Mouse (Mus musculus) kidney, postnatal 0 days (tissue): ENCODE data around the gene Ist1. TPM values are rescaled to one million over a fixed set of nuclear protein-coding genes. Genes with fewer than 3 reads are reported as not detected.

ENCODE experiments used
- ATAC-seq: fragments of 200-750 bp; cut with Nextera tagmentation; replicated peaks from 2 replicates; pipeline ENCODE4 v1.8.0; 2017; ENCODE audit warnings: low read depth, moderate number of reproducible peaks, moderate TSS enrichment, moderate library complexity; ENCODE audit not compliant: low FRiP score
- DNase-seq: peaks from one replicate; pipeline ENCODE4 v3.0.0-alpha.2; 2016; ENCODE audit warnings: low spot score
- H3K27ac ChIP-seq: fragments of 300-500 bp; sonication (generic); 2 replicates; pipeline ENCODE4 v1.5.1; 2014; ENCODE audit warnings: mild to moderate bottlenecking
- H3K27me3 ChIP-seq: fragments of 300-500 bp; sonication (generic); 2 replicates; pipeline ENCODE4 v1.6.1; 2014; ENCODE audit warnings: low read length, mixed read lengths; ENCODE audit not compliant: insufficient read depth
- H3K36me3 ChIP-seq: fragments of 300-500 bp; sonication (generic); 2 replicates; pipeline ENCODE4 v1.6.1; 2014; ENCODE audit warnings: low read length, mixed read lengths; ENCODE audit not compliant: insufficient read depth
- H3K4me1 ChIP-seq: fragments of 300-500 bp; sonication (generic); replicated peaks from 2 replicates; pipeline ENCODE4 v1.6.1; 2014; ENCODE audit warnings: antibody characterized with exemption, low read length, mixed read lengths; ENCODE audit not compliant: insufficient read depth
- H3K4me2 ChIP-seq: fragments of 300-500 bp; sonication (generic); 2 replicates; pipeline ENCODE4 v1.6.1; 2014; ENCODE audit warnings: mild to moderate bottlenecking, low read length, moderate library complexity, mixed read lengths
- H3K4me3 ChIP-seq: fragments of 300-500 bp; sonication (generic); replicated peaks from 2 replicates; pipeline ENCODE4 v1.5.1; 2014; ENCODE audit warnings: low read depth, low read length
- H3K9ac ChIP-seq: fragments of 300-500 bp; sonication (generic); 2 replicates; pipeline ENCODE4 v1.6.1; 2014; ENCODE audit warnings: low read depth, low read length
- H3K9me3 ChIP-seq: fragments of 300-500 bp; sonication (generic); replicated peaks from 2 replicates; pipeline ENCODE4 v1.6.1; 2016; ENCODE audit warnings: low read length, inconsistent platforms, mixed read lengths
- CTCF ChIP-seq: IDR thresholded peaks from 2 replicates; pipeline ENCODE4 v1.5.1; 2016; ENCODE audit warnings: antibody characterized with exemption, low read depth, mild to moderate bottlenecking, moderate library complexity
- WGBS: fragments of 180-500 bp; shearing (Covaris S2); extraction: QIAGEN DNeasy Blood & Tissue Kit; methylation state at CpG from one replicate; pipeline ENCODE4 v1.1.7; 2014; 5-methylcytosine and 5-hydroxymethylcytosine counted together
- polyA plus RNA-seq: library from polyadenylated mRNA; unstranded; fragments of >200 nt; fragmentation: Nextera tagmentation; extraction: Ambion mirVana; gene quantifications from 2 replicates; pipeline ENCODE4 v1.2.1, GENCODE M21; 2015

Gene Ist1
- polyA plus RNA-seq, 1 experiment from 2014 or later = 123 TPM

DNA sequence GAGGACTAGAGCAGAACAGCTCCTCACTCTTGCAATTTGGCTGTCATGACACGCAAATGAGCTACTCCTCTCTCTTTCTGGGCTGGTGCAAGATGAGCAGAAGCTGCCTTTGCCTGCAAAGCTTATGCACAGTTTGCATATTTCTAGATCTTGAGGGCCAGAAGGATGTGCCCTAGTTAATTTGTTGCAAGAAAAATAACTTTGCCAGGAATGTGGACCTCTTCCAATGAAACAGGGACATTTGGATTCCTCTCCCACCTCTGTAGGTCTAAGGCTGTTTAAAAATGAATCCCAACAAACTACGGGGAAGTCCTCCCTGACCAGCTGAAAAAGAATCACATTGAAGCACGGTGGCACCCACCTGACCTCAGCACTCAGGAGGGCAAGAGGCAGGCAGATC lies 32.0 kb upstream of the Ist1 start:
- Histone ChIP-seq H3K36me3 (peaks cover 60% of the 10 kb centered on the region), H3K9ac (no peak overlapping the region), H3K27ac (no peak overlapping the region), H3K4me2 (no peak overlapping the region), H3K4me1 (no peaks in the 10 kb centered on the region), H3K27me3 (no peaks in the 10 kb centered on the region), H3K9me3 (no peaks in the 10 kb centered on the region), H3K4me3 (no peak overlapping the region)
- no peak for DNase-seq
- TF ChIP-seq CTCF = no peak
- WGBS = 73% methylated on average over 3 of the region's 3 CpGs
- no peak for ATAC-seq

DNA sequence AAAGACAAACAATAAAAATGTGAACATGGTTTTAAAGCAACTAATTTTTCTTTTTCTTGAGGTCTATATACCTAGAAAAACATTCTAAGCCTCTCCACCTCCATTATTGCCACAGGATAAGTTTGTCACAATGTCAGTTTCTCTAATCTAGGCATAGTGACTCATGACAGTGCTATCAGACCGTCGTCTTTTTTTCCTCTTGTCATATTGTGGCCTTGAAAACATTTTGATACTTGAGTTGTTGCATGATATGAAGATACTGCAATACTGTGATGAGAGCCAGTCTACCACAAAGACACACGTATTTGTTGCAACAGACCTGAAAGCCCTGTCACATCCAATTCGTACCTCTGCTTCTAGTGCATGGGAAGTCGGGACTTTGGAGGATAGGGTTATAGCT lies 21.9 kb upstream of the Ist1 start:
- 92% methylated on average over 5 of the region's 5 CpGs for whole genome bisulfite sequencing
- H3K27me3 ChIP-seq = no peaks in the 10 kb centered on the region
- H3K4me3 ChIP-seq = no peak overlapping the region
- H3K36me3 ChIP-seq = peaks cover 65% of the 10 kb centered on the region
- no peak overlapping the region for H3K9ac ChIP-seq
- TF ChIP-seq CTCF = no peak
- H3K4me1 ChIP-seq = no peaks in the 10 kb centered on the region
- H3K4me2 ChIP-seq = no peak overlapping the region
- H3K27ac ChIP-seq = no peak overlapping the region
- ATAC-seq = no peak
- no peak for DNase-seq
- no peaks in the 10 kb centered on the region for H3K9me3 ChIP-seq

DNA sequence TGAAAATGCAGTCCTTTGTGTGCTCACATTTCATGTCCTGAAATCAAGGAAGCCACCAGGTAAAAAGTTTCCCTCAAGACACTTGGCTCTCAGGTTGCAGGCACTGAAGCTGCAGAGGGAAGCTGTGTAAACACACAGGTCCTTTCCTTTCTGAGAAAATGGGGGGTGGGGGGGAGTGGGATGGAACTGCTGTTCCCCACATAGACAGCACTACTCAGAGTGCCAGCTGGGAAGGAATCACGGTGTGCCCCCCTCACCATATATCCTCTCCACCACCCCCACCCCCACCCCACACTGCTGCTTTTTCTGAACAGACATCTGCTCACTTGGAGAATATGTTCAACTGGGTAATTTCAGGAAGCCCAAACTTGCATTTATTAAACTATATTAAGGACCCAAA lies 19.5 kb upstream of the Ist1 start:
- WGBS = 95% methylated on average over 1 of the region's 1 CpGs

DNA sequence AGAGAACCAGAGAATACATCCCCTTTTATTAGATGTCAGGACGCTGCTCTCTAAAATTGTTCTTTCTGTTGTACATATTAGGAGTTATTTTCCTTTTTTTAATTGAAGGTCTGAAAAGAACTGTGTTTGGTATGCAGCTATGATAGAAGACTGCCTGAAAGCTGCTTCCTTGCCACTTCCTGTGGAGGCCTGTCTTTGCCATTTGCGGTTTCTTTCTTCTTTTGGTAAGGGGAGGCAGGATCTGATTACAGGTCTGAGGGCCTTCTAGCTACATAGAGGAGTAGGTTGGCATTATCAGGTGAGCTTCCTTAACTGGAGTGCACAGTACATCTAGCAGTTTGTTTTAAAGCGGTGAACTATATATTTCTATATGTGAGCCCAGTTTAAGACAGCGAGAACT lies 14.9 kb upstream of the Ist1 start:
- ATAC-seq (no peak), DNase-seq (no peak)
- Histone ChIP-seq H3K27me3 (no peaks in the 10 kb centered on the region), H3K9ac (no peak overlapping the region), H3K4me3 (no peak overlapping the region), H3K4me2 (no peak overlapping the region), H3K9me3 (no peaks in the 10 kb centered on the region), H3K36me3 (peaks cover 29% of the 10 kb centered on the region), H3K4me1 (peaks cover 4% of the 10 kb centered on the region), H3K27ac (no peak overlapping the region)
- 88% methylated on average over 4 of the region's 4 CpGs for WGBS
- no peak for TF ChIP-seq CTCF

More for the DNA sequence above, 19.5 kb upstream of the Ist1 start:
- H3K9me3 ChIP-seq = no peaks in the 10 kb centered on the region
- no peaks in the 10 kb centered on the region for H3K4me1 ChIP-seq
- H3K9ac ChIP-seq = no peak overlapping the region
- TF ChIP-seq CTCF = no peak
- peaks cover 62% of the 10 kb centered on the region for H3K36me3 ChIP-seq
- H3K27ac ChIP-seq = no peak overlapping the region
- H3K4me2 ChIP-seq = no peak overlapping the region
- H3K27me3 ChIP-seq = no peaks in the 10 kb centered on the region
- DNase-seq = no peak
- ATAC-seq = no peak
- no peak overlapping the region for H3K4me3 ChIP-seq

DNA sequence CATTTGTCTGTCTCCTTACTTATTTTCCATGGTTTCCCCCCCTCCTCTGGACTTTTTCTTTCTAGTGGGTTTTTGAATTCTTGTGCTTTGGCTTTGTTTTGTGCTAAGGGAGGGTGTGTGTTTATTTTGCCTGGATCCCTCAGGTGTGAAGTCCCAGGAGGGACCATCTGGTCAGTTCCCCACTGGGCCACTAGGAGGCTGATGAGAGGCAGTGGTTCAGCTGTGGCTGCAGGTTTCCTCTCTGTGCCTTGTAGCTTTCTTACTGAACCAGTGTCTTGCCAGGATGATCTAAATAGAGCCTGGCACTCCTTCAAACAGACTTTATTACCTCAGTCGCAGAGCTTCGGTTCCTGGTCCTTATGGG lies 13.8 kb upstream of the Ist1 start:
- Histone ChIP-seq H3K9ac (no peak overlapping the region), H3K27ac (no peak overlapping the region)
- peak; percentile 65; the same call in 1 of the 2 replicates for ATAC-seq

DNA sequence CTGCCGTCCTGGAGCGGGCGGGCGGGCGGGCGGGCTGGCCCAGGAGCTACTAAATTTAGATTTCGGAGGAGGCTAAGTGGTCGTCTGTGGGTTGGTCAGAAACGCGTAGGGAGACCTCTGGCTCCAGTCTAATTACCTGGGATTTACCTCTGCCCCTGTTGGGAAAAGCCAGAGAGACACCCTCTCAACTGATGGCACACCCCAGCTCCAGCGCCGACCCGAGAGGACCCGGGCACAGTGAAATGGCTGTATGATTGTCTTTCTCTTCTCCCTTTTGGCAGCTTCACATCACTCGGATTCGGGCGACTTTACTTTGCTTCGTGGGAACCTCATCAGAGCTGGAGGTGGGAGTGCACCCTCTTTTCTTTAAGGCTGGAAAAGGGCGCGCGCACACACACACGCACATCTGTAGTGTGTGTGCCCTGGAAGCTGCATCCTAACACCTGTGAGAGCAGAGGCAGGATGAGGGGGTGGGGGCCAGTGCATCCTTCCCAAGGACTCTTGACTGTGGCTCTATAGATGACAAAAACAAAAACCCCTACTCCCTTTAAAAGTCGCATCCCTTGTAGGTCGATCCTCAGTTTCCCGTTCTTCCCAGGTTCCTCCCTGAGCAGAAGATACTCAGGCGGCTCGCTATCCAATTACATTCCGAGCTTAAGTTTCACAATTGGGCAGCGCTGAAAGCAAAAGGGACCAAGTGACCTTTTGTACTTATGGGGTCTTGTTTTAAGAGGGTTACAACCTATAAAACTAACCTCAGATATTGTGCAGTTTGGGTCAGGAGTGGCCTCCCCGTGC lies 13.2 kb upstream of the Ist1 start:
- H3K4me1 ChIP-seq = peaks cover 4% of the 10 kb centered on the region
- no peaks in the 10 kb centered on the region for H3K27me3 ChIP-seq
- peak overlapping the region; percentile 95 for H3K27ac ChIP-seq
- peaks cover 15% of the 10 kb centered on the region for H3K36me3 ChIP-seq
- peak overlapping the region; percentile 99 for H3K4me3 ChIP-seq
- peak overlapping the region; percentile 99 for H3K9ac ChIP-seq
- peak overlapping the region; percentile 87 for H3K4me2 ChIP-seq
- peak; percentile 11; the same call in 1 of the 2 replicates for ATAC-seq
- peak; percentile 61 for DNase-seq
- WGBS = under 1% methylated on average over 25 of the region's 30 CpGs
- TF ChIP-seq CTCF = no peak
- no peaks in the 10 kb centered on the region for H3K9me3 ChIP-seq

More for the DNA sequence above, 13.8 kb upstream of the Ist1 start:
- Histone ChIP-seq H3K4me1 (peaks cover 4% of the 10 kb centered on the region), H3K27me3 (no peaks in the 10 kb centered on the region), H3K4me3 (peak overlapping the region; percentile 99), H3K36me3 (peaks cover 20% of the 10 kb centered on the region), H3K4me2 (peak overlapping the region; percentile 87), H3K9me3 (no peaks in the 10 kb centered on the region)
- TF ChIP-seq CTCF = peak; percentile 76
- peak; percentile 88 for DNase-seq
- 2% methylated on average over 2 of the region's 2 CpGs for WGBS
